Mouse (Mus musculus) heart, postnatal 36 days (tissue): ENCODE data around the gene Fam210b. TPM values are rescaled to one million over a fixed set of nuclear protein-coding genes. Genes with fewer than 3 reads are reported as not detected.

Experiments used
- DNase-seq, 2 experiments: peaks; one replicate each; pipeline ENCODE4 v3.0.0; 2021 to 2022
- intact Hi-C: fragments of 180-260 bp; cut with DNase I; formaldehyde crosslinking; loops from one replicate; pipeline ENCODE4 v1.15.1; 2025
- total RNA-seq, 2 experiments: library from RNA; stranded (reverse); gene quantifications; 2 replicates each; pipeline ENCODE4 v1.2.3; 2021

The Fam210b gene
- total RNA-seq, 2 experiments from 2014 or later = 6.8 to 7.1 TPM

DNA sequence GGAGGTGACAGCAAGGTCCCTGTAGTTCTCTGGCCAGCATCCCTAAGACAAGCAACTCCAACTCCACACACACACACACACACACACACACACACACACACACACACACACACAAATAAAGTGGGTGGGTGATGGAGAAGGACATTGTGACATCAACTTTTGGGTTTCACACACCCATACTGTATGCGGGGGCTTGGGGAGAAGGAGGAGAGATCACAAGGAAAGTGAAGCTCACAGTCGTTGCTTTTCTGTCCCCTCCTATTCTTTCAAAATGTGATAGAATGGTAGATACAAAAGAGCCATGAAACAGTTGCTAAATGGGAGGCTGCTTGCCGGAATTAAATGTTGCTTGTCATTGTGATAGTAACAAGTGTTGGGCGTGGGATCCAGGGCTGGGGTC lies 49.3 kb downstream of the Fam210b start:
- DNase-seq = no peak
- intact Hi-C loops = no loop called here

DNA sequence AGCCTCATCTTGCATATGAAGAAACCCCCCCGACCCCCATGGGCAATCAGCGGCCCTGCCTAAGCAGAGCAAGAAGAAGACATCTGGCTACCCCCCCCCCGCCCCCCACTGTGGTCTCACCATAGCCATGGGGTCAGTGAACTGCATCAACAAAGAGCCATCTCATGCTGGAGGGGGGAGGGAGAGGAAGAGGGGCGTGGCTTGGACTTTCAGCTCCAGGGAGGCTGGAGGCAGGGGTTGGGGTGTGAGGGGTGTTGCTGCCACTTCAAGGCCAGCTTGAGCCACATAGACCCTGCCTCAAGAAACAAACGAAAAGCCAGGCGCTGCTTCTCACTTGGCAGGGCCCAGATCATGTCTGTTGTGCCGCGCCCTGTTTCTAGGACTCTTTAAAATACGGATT lies 50.6 kb downstream of the Fam210b start:
- intact Hi-C loops = no loop called here
- DNase-seq = no peak

DNA sequence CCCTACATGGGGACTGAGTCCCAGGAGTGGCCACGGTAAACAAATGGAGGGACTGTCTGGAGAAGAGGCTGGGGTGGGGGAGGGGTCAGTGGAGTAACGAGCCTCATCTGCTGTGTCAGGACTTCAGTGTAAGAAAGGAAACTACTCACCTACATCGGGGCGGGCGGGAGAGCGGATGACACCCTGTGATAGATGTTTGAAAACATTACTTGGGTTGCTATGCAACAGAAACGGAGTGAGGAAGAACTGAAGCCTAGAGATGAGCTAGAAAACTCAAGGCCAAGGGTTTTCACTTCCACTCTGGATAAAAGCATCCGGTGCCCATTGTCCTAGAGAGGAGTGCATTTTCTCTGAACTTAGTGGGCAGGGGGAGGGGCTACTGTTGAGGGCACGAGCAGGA lies 54.5 kb downstream of the Fam210b start:
- intact Hi-C loops = no loop called here
- DNase-seq = no peak

DNA sequence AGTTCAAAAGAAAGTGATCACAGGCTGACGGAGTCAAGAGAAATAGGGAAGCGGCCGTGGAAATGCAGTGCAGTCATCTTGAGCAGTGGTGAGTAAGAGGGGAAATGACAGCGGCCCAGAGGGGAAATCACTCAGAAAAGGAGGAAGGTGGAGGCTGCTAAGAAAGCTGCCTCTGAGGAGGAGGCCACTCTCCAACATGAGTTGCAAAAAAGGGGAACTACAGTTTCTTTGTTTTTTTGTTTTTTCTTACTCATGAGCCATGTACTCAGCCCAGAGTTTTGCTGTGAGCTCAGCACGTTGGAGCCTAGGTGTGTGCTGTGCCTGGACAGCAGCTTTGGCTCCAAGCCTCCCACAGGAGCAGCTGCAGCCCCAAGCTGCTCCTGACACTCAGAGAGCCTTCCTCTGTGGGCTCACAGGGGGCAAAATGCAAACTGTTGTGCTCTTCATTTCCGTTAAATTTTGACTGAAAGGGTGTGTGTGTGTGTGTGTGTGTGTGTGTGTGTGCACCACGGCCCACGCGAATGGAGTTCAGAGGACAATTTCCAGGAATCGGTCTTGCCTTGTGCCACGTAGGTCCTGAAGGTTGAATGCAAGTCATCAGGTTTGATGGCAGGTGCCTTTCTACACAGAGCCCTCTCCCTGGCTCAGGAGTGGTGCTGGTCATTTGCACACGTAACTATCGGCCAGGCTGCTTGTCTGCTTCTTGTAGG lies 55.9 kb downstream of the Fam210b start:
- no peak for DNase-seq
- intact Hi-C loops = no loop called here

DNA sequence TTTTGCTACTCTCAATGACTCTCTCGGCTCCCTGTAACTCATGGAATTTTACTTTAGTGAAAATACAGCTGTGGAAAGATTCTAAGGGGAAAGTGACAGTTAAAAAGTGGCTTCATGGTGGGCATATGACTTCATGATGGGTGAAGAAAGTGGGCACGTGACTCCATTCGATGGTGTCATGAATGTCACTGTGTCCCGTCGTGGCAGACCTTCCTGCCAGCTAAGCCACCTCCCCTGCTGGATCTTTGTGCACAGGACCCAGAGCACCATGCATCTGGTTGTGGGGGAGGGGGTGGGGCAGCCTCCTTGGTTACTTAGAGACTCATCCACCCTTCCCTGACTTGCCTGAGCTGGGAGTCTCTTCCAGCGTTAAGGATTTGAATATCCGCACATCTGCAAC lies 58.9 kb downstream of the Fam210b start:
- no peak for DNase-seq
- intact Hi-C loops = no loop called here

DNA sequence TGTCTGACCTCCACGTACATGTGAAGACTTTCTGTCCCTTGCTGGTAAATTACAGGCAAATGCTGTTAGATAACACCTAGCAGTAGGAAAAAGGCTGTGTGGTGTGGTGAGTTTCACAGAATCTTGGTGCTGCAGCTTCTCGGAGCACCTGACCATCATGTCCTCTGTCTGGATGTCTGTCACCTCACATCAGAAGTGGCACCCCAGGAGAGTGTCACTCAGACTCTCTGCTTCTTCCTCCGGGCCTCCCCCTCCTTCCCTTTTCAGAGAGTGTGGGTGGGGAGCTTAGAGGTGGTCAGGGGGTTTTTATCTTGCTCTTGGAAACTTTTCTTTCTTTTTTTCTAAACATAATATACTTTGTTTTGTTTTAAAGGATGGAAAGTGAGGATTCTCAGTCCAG lies 59.6 kb downstream of the Fam210b start:
- intact Hi-C loops = no loop called here

More for the DNA sequence above, 59.6 kb downstream of the Fam210b start:
- DNase-seq = no peak

Other genes with a start within 250 kb of the Fam210b start
- not detected for gene Mc3r, start 97.1 kb upstream of the Fam210b start, total RNA-seq
- 1 to 10 TPM in 1 of 2 experiments, under 1 TPM in 1; 0.95 to 1.1 TPM for gene Aurka, start 25.0 kb downstream of the Fam210b start, total RNA-seq
- 10 to 100 TPM; 18.2 to 19.6 TPM for gene Cstf1, start 25.1 kb downstream of the Fam210b start, total RNA-seq
- under 1 TPM; 0.36 to 0.46 TPM for gene Cass4, start 48.2 kb downstream of the Fam210b start, total RNA-seq
- 10 to 100 TPM; 31.9 to 34.3 TPM for gene Rtf2, start 95.0 kb downstream of the Fam210b start, total RNA-seq
- not detected for gene Gcnt7, start 113.0 kb downstream of the Fam210b start, total RNA-seq
- gene Fam209, start 127.0 kb downstream of the Fam210b start, total RNA-seq = not detected
- not detected for gene Tfap2c, start 204.0 kb downstream of the Fam210b start, total RNA-seq